Mouse (Mus musculus) spleen, adult 2 months (tissue): ENCODE results near the gene Zfp839. TPM values are rescaled to one million over a fixed set of nuclear protein-coding genes. Genes with fewer than 3 reads are reported as not detected.

Experiments
- DNase-seq, 2 experiments: peaks; one replicate each; pipeline versions ENCODE4 v3.0.0 to v3.0.0-alpha.2; 2012 to 2021; ENCODE audit warnings: low spot score in 2 of 2, low read depth in 1 of 2
- H3K27ac ChIP-seq: fragments of 200-500 bp; 2 replicates; pipeline ENCODE4 v1.5.1; 2012; ENCODE audit warnings: low read length, inconsistent platforms; ENCODE audit not compliant: insufficient read depth
- H3K27me3 ChIP-seq: fragments of 200-500 bp; 2 replicates; pipeline ENCODE4 v1.6.1; 2012; ENCODE audit warnings: mild to moderate bottlenecking, moderate library complexity, low read length, inconsistent platforms; ENCODE audit not compliant: control insufficient read depth, insufficient read depth
- H3K36me3 ChIP-seq: fragments of 200-500 bp; 2 replicates; pipeline ENCODE4 v1.6.1; 2012; ENCODE audit warnings: mild to moderate bottlenecking, low read length, inconsistent platforms; ENCODE audit not compliant: control insufficient read depth, insufficient read depth
- H3K4me1 ChIP-seq: fragments of 200-500 bp; 2 replicates; pipeline ENCODE4 v1.6.1; 2011; ENCODE audit warnings: inconsistent platforms; ENCODE audit not compliant: control insufficient read depth, insufficient read depth, insufficient read length
- H3K4me3 ChIP-seq: fragments of 200-500 bp; 2 replicates; pipeline ENCODE4 v1.5.1; 2011; ENCODE audit warnings: mild to moderate bottlenecking, inconsistent platforms; ENCODE audit not compliant: insufficient read depth, insufficient read length; ENCODE audit errors: extremely low read depth
- CTCF ChIP-seq: fragments of 200-500 bp; IDR thresholded peaks from 2 replicates; pipeline ENCODE4 v1.5.1; 2011; ENCODE audit warnings: mild to moderate bottlenecking, inconsistent platforms; ENCODE audit not compliant: insufficient read depth, insufficient read length, insufficient replicate concordance; ENCODE audit errors: extremely low read depth
- POLR2A ChIP-seq: fragments of 200-500 bp; IDR thresholded peaks from 2 replicates; pipeline ENCODE4 v1.6.1; 2011; ENCODE audit warnings: low read depth, low read length, inconsistent platforms
- whole genome bisulfite sequencing: fragments of 180-500 bp; shearing (Covaris S2); methylation state at CpG from one replicate; pipeline ENCODE4 v1.1.7; 2018; 5-methylcytosine and 5-hydroxymethylcytosine counted together
- polyA plus RNA-seq: library from polyadenylated mRNA; depleted of rRNA; stranded (reverse); fragments of >200 nt; gene quantifications from 2 replicates; pipeline ENCODE4 v1.2.3, GENCODE M21; 2012

The Zfp839 gene
- polyA plus RNA-seq, 1 experiment: 5.7 TPM

GRCm38 (mm10) chr12:110860293-110860692 lies 10.2 kb downstream of the Zfp839 start:
- H3K27me3 ChIP-seq: no peaks in the 10 kb centered on the region
- H3K27ac ChIP-seq: no peak overlapping the region
- TF ChIP-seq CTCF: no peak
- no peak for TF ChIP-seq POLR2A
- DNase-seq: no peak
- H3K36me3 ChIP-seq: peaks cover 4% of the 10 kb centered on the region; the same call in 1 of the 2 replicates
- H3K4me3 ChIP-seq: no peak overlapping the region
- peaks cover 6% of the 10 kb centered on the region; the same call in 1 of the 2 replicates for H3K4me1 ChIP-seq

DNA sequence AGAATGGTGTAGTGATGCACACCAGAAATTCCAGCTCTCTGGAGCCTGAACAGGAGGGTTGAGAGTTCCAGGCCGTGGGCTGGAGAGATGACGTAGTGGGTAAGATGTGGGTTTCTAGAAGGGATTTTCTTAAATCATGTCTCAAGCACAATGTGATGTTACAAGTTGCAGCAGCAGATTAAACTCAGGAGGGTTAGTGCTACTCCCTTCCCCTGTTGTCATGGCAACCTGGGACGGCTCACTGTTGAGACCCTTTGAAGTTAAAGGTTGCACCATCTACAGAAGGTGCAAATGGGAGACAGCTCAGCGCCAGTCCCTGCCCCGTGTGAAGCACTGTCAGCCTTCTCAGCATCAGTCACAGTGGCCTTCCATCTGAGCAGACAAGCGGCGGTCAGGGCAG lies 11.2 kb downstream of the Zfp839 start:
- H3K27ac ChIP-seq: no peak overlapping the region
- no peaks in the 10 kb centered on the region for H3K27me3 ChIP-seq
- TF ChIP-seq POLR2A (no peak), CTCF (no peak)
- 84% methylated on average over 7 of the region's 7 CpGs for WGBS
- peaks cover 6% of the 10 kb centered on the region; the same call in 1 of the 2 replicates for H3K36me3 ChIP-seq
- DNase-seq: no peak
- H3K4me1 ChIP-seq: no peaks in the 10 kb centered on the region; the same call in 1 of the 2 replicates
- no peak overlapping the region for H3K4me3 ChIP-seq

DNA sequence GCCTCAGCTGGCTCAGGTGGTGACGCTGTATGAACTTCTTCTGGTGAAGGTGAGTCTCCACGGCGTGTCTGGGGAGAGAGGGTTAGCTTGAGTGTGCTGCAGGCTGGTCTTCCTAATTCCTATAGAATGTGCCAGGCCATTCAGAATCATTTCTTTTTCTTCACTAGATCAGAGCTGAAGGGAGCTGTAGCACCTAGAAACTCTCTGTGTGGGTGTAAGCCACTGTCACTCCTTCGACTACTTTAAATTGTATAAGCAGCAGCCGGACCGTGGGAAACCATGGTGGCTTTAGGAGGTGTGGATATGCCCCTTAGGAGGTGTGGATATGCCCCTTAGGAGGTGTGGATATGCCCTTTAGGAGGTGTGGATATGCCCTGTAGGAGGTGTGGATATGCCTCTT lies 14.0 kb downstream of the Zfp839 start:
- no peak overlapping the region for H3K4me3 ChIP-seq
- 95% methylated on average over 6 of the region's 6 CpGs for WGBS
- TF ChIP-seq CTCF: no peak
- TF ChIP-seq POLR2A: no peak
- peaks cover 13% of the 10 kb centered on the region for H3K36me3 ChIP-seq
- H3K27ac ChIP-seq: no peak overlapping the region
- H3K4me1 ChIP-seq: no peaks in the 10 kb centered on the region; the same call in 1 of the 2 replicates
- H3K27me3 ChIP-seq: no peaks in the 10 kb centered on the region
- no peak for DNase-seq

DNA sequence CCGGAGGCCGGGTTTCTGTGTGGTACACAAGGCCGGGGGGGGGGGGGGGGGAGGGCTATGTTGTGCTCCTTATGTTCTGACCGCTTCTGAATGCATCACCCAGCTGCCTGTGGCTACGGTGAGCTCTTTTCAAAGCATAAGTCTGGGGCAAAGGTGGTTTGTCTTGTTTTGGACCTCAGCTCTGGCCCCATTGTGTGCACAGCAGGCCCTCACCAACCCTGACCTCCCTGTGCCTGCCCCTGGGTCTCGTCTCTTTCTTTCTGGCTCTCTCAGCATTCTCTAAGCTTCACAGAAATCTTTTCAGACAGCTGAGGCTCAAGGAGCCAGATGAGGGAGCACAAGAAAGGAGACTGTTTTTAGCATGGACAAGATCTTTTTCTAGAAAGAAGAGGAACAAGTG lies 15.5 kb downstream of the Zfp839 start:
- no peak for TF ChIP-seq POLR2A
- TF ChIP-seq CTCF: no peak
- Histone ChIP-seq H3K27me3 (no peaks in the 10 kb centered on the region), H3K36me3 (peaks cover 20% of the 10 kb centered on the region), H3K27ac (no peak overlapping the region), H3K4me3 (no peak overlapping the region), H3K4me1 (no peaks in the 10 kb centered on the region; the same call in 1 of the 2 replicates)
- no peak for DNase-seq
- 92% methylated on average over 6 of the region's 6 CpGs for WGBS

- peaks cover 18% of the 10 kb centered on the region for H3K36me3 ChIP-seq
- TF ChIP-seq POLR2A (no peak), CTCF (no peak)
- no peaks in the 10 kb centered on the region; the same call in 1 of the 2 replicates for H3K4me1 ChIP-seq
- H3K27me3 ChIP-seq: no peaks in the 10 kb centered on the region
- no peak for DNase-seq
- WGBS: 95% methylated on average over 10 of the region's 10 CpGs
- no peak overlapping the region for H3K27ac ChIP-seq
- H3K4me3 ChIP-seq: no peak overlapping the region
Measured at GRCm38 (mm10) chr12:110865989-110866388, 15.9 kb downstream of the Zfp839 start.

DNA sequence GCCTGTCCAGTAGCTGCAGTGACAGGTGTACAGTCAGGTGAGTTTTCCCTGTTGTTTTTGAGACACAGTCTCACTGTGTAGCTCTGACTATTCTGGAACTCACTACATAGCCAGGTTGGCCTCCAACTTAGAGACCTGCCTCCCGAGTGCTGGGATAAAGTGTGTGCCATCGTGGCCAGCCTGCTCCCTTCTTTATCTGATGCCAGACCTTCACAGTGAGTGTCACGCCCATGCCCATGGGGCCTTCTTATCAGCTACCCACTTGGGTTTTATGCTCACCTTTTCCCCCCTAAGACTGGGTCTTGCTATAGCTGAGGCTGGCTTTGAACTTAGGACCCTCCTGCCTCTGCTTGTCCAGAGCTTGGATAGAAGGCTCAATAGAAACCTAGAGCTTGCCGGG lies 20.1 kb downstream of the Zfp839 start:
- Histone ChIP-seq H3K27ac (no peak overlapping the region), H3K36me3 (peaks cover 21% of the 10 kb centered on the region), H3K27me3 (no peaks in the 10 kb centered on the region), H3K4me3 (no peak overlapping the region), H3K4me1 (no peaks in the 10 kb centered on the region)
- 89% methylated on average over 4 of the region's 4 CpGs for WGBS
- no peak for TF ChIP-seq POLR2A
- no peak for DNase-seq

GRCm38 (mm10) chr12:110871247-110871646 lies 21.2 kb downstream of the Zfp839 start:
- Histone ChIP-seq H3K27ac (no peak overlapping the region), H3K27me3 (no peaks in the 10 kb centered on the region), H3K4me1 (no peaks in the 10 kb centered on the region), H3K4me3 (no peak overlapping the region), H3K36me3 (peaks cover 20% of the 10 kb centered on the region)
- 95% methylated on average over 5 of the region's 5 CpGs for WGBS
- no peak for DNase-seq
- TF ChIP-seq POLR2A (no peak), CTCF (no peak)

DNA sequence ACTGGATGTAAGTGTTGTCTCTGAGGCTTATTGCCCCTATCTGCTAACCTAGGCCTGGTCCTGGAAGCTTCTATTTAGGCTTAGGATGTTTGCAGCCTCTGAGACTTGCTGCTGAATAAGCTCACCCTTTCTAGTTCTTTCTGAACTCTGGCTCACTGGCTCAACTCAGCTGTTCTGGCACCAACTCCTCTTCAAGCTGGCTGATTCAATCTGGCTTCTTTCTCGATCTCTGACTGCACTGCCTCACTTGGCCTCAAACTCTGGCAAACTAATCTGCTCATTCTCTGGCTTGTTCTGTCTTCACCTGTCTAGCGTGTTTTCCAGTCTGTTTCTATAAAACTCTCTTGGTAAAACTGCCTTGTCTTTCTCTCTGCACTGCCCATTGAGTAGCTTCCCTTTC lies 25.3 kb downstream of the Zfp839 start:
- TF ChIP-seq CTCF (no peak), POLR2A (no peak)
- Histone ChIP-seq H3K27ac (no peak overlapping the region), H3K27me3 (no peaks in the 10 kb centered on the region), H3K4me1 (no peaks in the 10 kb centered on the region), H3K4me3 (no peak overlapping the region), H3K36me3 (peaks cover 19% of the 10 kb centered on the region)
- DNase-seq: no peak
- WGBS: 90% methylated on average over 2 of the region's 2 CpGs
